Mouse (Mus musculus) gastrocnemius, postnatal 14 days (tissue): ENCODE measurements around the gene 4930412O13Rik. TPM values are rescaled to one million over a fixed set of nuclear protein-coding genes. Genes with fewer than 3 reads are reported as not detected.

Source experiments
- DNase-seq: peaks from one replicate; pipeline ENCODE4 v3.0.0; 2021; ENCODE audit warnings: mixed read lengths
- intact Hi-C: fragments of 180-260 bp; cut with DNase I; formaldehyde crosslinking; loops from one replicate; pipeline ENCODE4 v1.15.1; 2025; ENCODE audit warnings: low total_unique reads
- total RNA-seq, 2 experiments: library from RNA; stranded (reverse); gene quantifications; 2 replicates each; pipeline ENCODE4 v1.2.3; 2021

Gene 4930412O13Rik
- total RNA-seq, 2 experiments from 2014 or later, result not detected

GRCm38 (mm10) chr2:9879092-9879491 is 2.0 kb upstream of the 4930412O13Rik start:
- intact Hi-C loops, result no loop called here
- no peak for DNase-seq

DNA sequence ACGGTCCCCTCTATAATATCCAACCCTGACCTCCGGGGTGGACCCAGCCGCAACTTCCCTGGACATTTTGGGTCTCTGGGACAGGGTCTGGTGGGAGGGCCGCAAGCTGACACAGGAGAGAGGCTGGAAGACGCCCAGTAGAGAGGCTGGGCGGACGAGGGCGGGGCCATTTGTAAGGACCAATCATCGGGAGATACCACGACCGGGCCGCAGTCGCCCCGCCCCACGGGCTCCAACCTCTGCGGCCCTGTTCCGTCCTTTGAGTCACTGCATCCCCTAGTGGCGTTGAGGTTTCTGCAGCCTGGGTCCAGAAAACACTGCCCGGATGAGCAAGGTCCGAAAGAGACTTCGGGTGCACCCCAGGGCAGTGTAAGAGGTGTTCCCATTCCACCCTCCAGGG is 1.6 kb upstream of the 4930412O13Rik start:
- peak; percentile 91 for DNase-seq
- intact Hi-C loops, result no loop called here

DNA sequence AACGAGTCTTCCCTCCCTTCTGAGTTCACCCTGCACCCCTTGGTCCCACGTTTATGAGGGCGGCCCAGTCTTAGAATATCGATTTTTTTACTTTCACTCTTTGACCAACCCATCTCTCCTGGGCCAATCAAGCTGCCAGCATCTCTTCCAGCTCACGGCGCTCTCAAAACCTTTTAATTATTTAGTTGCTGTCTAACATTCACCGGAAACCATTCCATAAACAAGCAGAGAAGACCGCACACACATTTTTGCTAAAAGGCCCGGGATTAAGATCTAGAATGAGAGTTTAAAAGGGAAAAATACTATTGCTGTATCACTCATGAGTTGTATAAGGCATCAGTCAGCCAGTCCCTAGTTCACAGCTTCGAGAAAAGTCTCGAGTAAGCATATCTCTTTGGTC is 781 bp upstream of the 4930412O13Rik start:
- no peak for DNase-seq
- intact Hi-C loops, result no loop called here

- intact Hi-C loops, result no loop called here
Observed at GRCm38 (mm10) chr2:9881611-9882023, 565 bp downstream of the 4930412O13Rik start.

DNA sequence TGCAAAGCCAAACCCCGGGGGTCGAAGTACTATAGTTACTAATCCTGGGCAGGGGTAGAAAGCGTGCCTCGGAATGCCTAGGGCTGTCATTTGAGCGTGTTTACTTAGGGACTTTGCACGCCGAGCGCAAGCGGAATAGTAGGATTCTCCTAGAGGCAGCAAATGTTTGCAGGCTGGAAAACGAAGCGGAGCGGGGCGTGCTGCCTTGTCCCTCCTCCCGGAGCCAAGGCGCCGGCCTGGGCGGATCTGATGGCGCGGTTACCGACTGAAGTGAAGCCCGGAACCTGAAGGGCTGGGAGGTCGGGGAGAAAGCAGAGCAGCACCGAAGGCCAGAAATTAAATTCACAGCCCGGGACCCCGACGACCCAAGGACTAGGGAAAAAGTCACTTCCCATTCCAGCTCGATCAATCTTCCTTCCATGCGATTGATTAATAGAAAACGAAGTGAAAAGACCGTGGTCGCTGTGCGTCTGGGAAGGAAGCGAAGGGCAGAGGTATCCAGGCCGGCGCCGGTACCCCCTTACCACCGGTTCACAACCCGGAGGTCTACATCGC is 1.4 kb downstream of the 4930412O13Rik start:
- intact Hi-C loops, result no loop called here
- no peak for DNase-seq

More at GRCm38 (mm10) chr2:9881611-9882023, 565 bp downstream of the 4930412O13Rik start:
- no peak for DNase-seq

GRCm38 (mm10) chr2:9882926-9883802 is 2.1 kb downstream of the 4930412O13Rik start:
- DNase-seq, result no peak
- intact Hi-C loops, result no loop called here

DNA sequence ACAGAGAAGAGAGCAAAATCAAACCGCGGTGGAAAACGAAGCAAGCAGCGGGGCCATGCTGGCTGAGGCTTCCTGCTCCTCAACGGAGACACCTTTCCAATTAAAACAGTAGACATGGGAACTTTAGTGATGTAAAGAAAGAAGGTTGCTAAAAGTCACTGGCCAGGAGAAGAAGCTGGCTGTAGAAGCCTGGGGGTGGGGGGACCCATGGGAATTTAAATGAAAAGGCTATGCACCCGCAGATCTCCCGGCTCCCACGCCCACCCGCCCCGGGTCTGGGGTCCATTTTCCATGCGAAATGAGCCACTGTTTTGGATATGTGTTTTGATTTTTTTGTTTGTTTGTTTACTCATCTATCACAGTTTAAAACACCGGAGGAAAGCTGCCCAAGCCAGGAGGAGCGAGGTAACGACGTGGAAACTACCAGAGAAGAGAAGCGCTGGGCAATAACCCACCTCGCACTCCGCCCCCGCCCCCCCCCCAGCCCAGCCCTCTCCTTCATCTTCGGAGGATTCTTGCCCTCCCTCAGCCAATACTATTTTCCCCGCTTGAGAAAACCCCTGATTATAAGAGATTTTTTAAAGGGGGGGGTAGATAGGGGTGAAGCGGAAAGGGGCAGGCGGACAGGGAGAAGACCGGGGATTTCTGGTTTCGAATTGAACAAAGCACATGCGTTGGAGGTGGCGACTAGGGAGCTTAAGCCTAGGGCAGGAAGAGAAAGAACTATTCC is 2.9 kb downstream of the 4930412O13Rik start:
- intact Hi-C loops, result no loop called here
- DNase-seq, result no peak

- intact Hi-C loops, result no loop called here
- no peak for DNase-seq
Observed at GRCm38 (mm10) chr2:9884533-9885216, 3.6 kb downstream of the 4930412O13Rik start.

GRCm38 (mm10) chr2:9885217-9885770 is 4.2 kb downstream of the 4930412O13Rik start:
- intact Hi-C loops, result no loop called here
- no peak for DNase-seq

GRCm38 (mm10) chr2:9886031-9886430 is 5.0 kb downstream of the 4930412O13Rik start:
- DNase-seq, result no peak
- intact Hi-C loops, result no loop called here

GRCm38 (mm10) chr2:9886921-9887610 is 6.0 kb downstream of the 4930412O13Rik start:
- intact Hi-C loops, result no loop called here
- no peak for DNase-seq

DNA sequence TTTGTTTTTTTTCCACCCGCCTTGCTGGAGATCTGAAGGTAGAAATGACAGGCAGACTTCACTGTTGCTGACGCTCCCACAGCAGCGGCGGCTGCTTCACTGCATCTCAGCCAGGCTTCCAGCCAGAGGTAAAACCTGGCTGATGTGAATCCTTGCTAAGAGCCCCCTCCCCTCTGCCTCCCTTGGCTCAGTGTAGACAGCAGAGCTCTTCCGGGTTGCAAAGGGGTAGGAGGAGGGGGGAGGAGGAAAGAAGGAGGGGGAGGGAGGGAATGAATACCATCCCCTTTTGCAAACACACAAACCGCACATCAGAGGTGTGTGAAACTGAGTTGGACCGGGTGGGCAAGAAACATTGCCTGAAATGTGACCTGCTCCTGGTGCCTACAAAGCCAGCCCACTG is 6.6 kb downstream of the 4930412O13Rik start:
- DNase-seq, result no peak
- intact Hi-C loops, result no loop called here

GRCm38 (mm10) chr2:9888913-9889650 is 8.0 kb downstream of the 4930412O13Rik start, which contains the start of gene 9230102O04Rik:
TSS of gene 9230102O04Rik (minus strand) at chr2:9889540.
- intact Hi-C loops, result no loop called here
- DNase-seq, result no peak

DNA sequence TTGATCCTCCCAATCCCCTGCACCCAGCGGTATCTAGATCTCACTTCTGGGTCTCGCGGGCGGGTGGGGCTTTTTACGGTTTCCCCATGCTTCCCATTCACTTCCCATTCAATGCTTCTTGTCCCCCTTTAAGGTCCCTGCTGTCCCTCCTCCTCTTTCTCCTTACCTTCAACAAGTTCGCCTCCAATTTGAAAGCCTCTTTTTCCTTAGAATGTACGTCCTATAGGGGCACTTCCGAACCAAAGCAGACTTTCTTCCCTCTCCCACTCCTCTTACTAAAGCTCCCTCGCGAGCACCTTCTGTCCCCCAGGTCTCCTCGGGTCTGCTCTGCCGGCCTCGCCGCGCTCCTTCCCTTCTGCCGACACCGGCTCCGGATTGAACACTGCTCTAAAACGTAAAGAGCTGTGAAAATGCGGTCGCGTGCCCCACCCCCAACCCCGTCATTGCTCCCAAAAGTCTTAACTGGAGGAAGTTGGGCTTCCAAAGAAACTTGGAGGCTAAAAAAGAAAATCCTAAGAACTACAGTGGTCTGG is 8.7 kb downstream of the 4930412O13Rik start, which contains the start of gene Gata3:
Gene Gata3 (minus strand): TSS at position 384 of the 533 bp plus-strand sequence.
- intact Hi-C loops, result loop anchor here (10.0 kb wide), 1 partner anchor 115 kb away; no protein-coding TSS in a partner anchor
- DNase-seq, result no peak

- no peak for DNase-seq
- intact Hi-C loops, result loop anchor here (10.0 kb wide), 1 partner anchor 115 kb away; no protein-coding TSS in a partner anchor
Observed at GRCm38 (mm10) chr2:9890251-9890650, 9.2 kb downstream of the 4930412O13Rik start.

- no peak for DNase-seq
- intact Hi-C loops, result loop anchor here (10.0 kb wide), 1 partner anchor 114 kb away; no protein-coding TSS in a partner anchor
Observed at GRCm38 (mm10) chr2:9890906-9891305, 9.9 kb downstream of the 4930412O13Rik start.

DNA sequence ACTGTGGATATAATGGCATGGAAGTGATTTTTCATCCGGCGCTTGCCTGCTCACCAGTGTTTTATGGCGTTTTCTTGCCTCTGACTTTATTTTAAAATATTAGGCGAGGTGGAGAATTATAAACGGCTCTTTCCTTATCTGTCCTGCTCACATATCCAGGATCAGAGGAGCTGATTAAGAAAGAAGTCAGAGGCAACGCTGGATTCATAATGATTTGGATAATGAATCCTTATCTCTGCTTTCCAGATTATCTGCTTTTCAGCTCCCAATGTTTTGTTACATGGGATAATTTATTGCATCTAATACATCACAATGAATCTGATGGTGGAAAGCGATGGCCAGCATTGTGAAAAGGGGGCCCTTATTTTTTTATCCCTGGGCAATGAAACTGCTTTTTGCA is 11.5 kb downstream of the 4930412O13Rik start:
- no peak for DNase-seq
- intact Hi-C loops, result loop anchor here (10.0 kb wide), 1 partner anchor 112 kb away; no protein-coding TSS in a partner anchor
